Mouse (Mus musculus) CD4-positive naive resting alpha-beta T cell, adult 57 days (primary cell): ENCODE measurements around the gene Cabin1. TPM values are rescaled to one million over a fixed set of nuclear protein-coding genes. Genes with fewer than 3 reads are reported as not detected.

Experiments
- total RNA-seq: library from RNA; stranded (reverse); gene quantifications from one replicate; pipeline ENCODE4 v1.2.4, GENCODE M21; 2023

Gene Cabin1
- total RNA-seq = 110 TPM

DNA sequence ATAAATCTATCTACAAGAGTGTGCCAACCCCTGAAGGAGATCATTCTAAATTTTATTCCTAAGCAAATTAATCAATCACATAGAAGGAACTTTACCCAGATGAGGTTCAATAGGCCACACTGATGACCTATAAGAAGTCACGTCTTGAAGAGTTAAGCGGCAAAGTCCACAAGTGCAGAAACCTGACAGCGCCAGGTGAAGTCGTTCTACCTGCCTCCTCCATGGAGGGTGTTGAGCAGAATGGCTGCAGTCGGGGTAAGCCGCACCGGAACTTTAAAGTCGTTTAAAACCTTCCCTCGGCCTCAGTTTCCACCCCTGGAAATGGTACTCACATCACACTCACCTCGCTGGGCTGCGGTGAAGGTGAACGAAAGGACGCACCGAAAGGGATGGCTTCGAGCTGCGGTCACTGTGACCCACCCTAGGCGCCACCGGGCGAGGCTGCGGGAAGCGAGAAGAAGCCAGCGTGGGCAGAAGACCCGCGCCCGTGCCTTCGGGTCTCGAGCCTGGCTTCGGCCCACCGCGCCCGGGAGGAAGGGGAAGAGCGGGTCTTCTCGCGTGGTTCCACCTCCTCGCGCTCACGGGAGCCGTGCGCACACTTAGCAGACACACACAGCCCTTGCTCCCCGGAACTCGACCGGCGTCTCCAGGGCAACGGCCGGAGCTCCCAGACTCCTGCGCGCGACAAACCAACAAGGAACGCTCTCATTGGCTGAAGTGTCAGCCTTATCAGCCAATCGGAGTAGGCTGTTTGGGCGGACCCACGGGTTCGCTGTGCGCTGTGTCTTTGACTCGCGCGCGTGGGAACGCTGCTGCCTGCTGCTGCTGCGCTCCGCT is at the start of gene Cabin1:
Gene Cabin1, minus strand, starts transcription at position 660 of the 837 bp plus-strand sequence.

DNA sequence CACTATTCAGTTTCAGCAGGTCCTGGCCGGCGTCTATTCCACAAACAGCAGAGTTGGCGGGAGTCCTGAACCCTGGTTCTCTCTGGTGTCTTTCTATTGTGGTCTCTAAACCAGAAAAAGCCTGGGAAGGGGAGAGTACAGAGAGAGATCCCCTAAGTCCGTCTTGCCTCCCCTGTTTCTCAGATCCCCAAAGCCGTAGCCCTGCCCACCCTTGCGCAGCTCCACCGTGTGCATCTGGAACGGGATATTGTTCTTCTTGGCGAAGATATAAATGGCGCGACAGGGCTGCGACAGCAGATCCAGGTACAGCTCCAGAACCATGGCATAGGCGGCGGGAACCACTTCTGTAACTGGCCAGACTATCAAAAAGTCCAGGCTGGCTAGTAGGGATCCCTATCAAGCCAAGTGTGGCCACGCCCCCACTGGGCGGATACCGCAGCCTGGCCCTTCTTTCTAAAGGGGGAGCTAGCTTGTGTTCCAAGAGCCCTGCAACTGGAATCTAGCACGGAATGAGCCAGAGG is 34.1 kb upstream of the Cabin1 start, which contains the start of gene Gstt1:
Gene Gstt1, minus strand, starts transcription at position 409 of the 521 bp plus-strand sequence.

DNA sequence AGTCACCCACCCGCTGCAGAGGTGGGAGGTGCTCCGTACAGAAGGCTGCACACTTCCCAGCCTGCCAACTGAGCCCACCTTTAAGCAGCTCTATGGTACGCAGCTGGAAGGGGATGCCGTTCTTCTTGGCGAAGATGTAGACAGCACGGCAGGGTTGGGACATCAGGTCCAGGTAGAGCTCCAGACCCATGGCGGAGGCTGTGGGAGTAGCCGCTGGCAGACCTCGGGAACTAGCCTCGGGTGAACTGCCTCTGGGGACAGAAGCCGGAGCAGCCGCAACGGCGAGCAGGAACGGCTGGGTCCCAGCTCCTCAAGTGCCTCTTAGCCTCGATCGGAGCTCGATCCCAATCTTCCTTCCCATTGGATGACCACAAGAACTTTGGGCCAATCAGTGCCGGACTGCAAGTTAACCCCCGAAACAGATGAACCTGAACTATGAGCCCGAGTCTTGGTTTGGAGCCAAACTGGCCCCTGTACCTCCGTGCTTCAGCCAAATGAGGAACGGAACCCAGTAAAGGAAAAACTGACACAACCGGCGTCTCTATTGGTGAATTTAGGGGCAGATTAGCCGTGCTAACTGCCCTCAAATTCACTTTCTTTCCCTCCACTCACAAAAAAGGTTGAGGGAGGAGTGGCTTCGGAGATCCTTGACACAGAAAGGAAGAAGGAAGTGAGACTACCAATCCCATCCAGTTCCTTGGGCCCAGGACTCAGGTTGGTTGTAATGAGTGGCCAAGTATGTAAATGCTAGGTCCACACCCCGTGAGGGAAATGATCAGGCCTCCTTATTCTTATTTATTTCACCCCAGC is 16.8 kb upstream of the Cabin1 start, which contains the start of the genes Gm20441 and Gstt3:
Gene Gm20441, minus strand, starts transcription at position 186 of the 810 bp plus-strand sequence.
Gene Gstt3, minus strand, starts transcription at position 646 of the 810 bp plus-strand sequence.

DNA sequence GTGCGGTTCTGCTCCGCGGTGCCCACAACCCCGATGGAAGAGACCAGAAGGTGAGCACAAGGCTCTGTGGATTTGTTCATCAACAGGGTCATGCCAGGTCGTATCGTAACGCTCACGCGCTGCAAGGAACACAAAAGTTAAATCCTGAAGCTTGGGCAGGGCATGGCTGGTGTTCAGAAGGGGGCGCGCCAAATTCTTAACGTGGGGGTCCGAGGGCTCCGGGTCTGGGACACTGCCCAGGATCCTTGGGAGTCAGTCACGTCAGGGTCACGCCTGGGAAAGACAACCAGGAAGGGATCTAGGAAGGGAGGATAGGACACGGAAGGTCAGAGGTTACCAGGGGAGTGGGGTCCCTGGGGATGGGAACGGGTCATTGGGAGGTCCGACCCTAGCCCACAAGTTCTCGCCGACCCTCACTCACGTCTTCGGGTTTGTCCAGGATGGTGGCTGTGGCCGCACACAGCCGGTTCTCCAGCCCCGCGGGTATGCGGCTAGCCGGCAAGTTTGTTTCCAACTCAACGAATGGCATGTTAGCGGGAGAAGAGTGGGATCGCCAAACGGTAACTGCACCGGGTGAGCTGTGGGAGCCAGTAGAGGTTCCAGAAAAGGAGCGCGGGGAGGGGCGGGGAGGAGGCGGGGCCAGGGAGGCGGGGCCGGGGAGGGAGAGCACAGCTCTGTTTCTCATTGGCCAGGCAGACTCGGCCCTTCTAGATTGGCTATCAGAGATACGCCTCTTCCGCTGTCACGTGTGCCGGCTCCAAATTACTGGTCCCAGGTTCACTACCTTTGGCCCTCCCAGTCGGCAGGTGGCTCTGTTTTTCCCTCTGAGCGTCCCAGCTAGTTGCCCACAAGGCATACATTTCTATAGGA is 8.9 kb upstream of the Cabin1 start, which contains the start of gene Ddt:
Gene Ddt, minus strand, starts transcription at position 620 of the 870 bp plus-strand sequence.

DNA sequence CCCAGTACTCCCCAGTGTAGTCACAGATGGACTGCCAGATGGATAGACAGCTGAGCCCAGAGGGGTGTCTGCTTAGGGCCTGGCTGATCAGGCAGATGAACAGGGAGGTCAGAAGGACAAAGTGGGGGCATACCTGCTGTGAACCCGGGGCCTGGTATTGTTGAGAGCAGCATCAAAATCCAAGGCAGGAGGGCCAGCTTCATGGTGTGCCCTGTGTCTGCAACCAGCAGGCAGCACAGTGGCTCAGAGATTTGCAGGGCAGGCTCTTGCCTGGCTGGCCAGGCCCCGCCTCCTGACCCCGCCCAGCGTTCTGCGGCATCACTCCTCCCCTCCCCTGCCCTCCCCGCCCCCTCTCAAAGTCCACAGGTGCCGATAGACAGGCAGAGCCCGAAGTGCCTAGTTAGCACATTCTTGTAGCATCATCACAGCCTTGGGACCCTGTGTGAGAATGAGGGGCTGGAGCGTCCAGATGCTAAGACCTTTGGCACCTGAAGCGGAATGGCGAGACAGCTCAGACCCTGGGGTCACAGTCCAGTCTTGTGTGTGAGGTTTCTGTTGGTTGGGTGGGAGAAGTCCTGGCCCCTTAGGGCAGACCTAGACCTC is 120.3 kb downstream of the Cabin1 start, which contains the start of gene Susd2:
Gene Susd2, minus strand, starts transcription at position 268 of the 603 bp plus-strand sequence.

Other genes with a start within 250 kb of the Cabin1 start
- 110 TPM for gene Snrpd3, start 246.8 kb downstream of the Cabin1 start, total RNA-seq
- gene Gucd1, start 246.4 kb downstream of the Cabin1 start, total RNA-seq = 70.1 TPM
- 6.7 TPM for gene Lrrc75b, start 204.0 kb downstream of the Cabin1 start, total RNA-seq
- 19.3 TPM for gene Ggt1, start 202.7 kb downstream of the Cabin1 start, total RNA-seq
- gene Ggt5, start 175.0 kb downstream of the Cabin1 start, total RNA-seq = 30.5 TPM
- gene Susd2, start 120.3 kb downstream of the Cabin1 start, total RNA-seq = 4.7 TPM
- 23.0 TPM for gene Ddt, start 9.1 kb upstream of the Cabin1 start, total RNA-seq
- gene Gm20441, start 16.6 kb upstream of the Cabin1 start, total RNA-seq = not detected
- gene Gstt3, start 17.1 kb upstream of the Cabin1 start, total RNA-seq = 2.9 TPM
- gene Gstt1, start 34.2 kb upstream of the Cabin1 start, total RNA-seq = 1.8 TPM
- not detected for gene Gstt4, start 58.2 kb upstream of the Cabin1 start, total RNA-seq
- 14.0 TPM for gene Gstt2, start 73.1 kb upstream of the Cabin1 start, total RNA-seq
- gene Mif, start 95.9 kb upstream of the Cabin1 start, total RNA-seq = 269 TPM
- 4.7 TPM for gene Derl3, start 129.1 kb upstream of the Cabin1 start, total RNA-seq
- 50.6 TPM for gene Smarcb1, start 157.3 kb upstream of the Cabin1 start, total RNA-seq
- gene Chchd10, start 168.8 kb upstream of the Cabin1 start, total RNA-seq = 28.0 TPM
- gene Mmp11, start 172.2 kb upstream of the Cabin1 start, total RNA-seq = 1.9 TPM
- not detected for gene Gm867, start 176.3 kb upstream of the Cabin1 start, total RNA-seq
- 3.4 TPM for gene Vpreb3, start 178.7 kb upstream of the Cabin1 start, total RNA-seq
- 1.2 TPM for gene Gm5134, start 190.2 kb upstream of the Cabin1 start, total RNA-seq